Mouse (Mus musculus): Measurements from ENCODE around the gene Izumo1r. TPM values are rescaled to one million over a fixed set of nuclear protein-coding genes. Genes with fewer than 3 reads are reported as not detected.
"Not testable (repeated sequence)": the region's sequence is repeated elsewhere in the genome, so short reads cannot be mapped to it uniquely, and the experiment has no call there.

Gene Izumo1r
- polyA plus RNA-seq, 1 experiment = 70.8 TPM

DNA sequence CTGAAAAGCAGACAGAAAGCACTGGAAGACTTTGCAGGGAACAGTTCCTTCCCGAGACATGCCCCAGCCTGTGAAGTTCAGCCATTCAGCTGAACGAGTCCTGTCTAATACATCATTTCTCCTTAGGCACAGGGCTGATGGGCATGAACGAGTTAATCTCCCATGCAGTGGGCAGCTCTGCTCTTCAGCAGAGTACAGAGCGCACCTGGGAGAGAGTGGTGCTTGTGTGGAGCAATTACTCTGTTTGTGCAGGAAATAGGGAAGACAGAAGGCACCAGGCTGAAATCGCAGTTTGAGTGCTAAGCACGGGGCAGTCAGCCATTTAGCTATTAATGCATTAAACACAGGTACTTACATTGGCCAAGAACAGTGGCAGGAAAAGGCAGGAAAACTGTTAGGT is 15.1 kb downstream of the Izumo1r start:
- Histone ChIP-seq H3K4me3 (ENCODE audit: control insufficient read depth, insufficient read depth, low read length) (no peak overlapping the region), H3K4me1 (replicated peaks; ENCODE audit: control insufficient read depth, insufficient read depth, low read length) (peaks cover 8% of the 10 kb centered on the region; the same call in 1 of the 2 replicates), H3K27ac (ENCODE audit: control insufficient read depth, insufficient read depth, low read length) (no peak overlapping the region), H3K36me3 (ENCODE audit: control insufficient read depth, insufficient read depth, low read length) (no peaks in the 10 kb centered on the region), H3K27me3 (ENCODE audit: control insufficient read depth, insufficient read depth, low read length) (no peaks in the 10 kb centered on the region)
- WGBS = 88% methylated on average over 6 of the region's 6 CpGs
- TF ChIP-seq POLR2A (IDR thresholded peaks at IDR 0.05; ENCODE audit: control insufficient read depth, extremely low read depth, insufficient read depth, low read length, poor library complexity) (no peak), CTCF (IDR thresholded peaks at IDR 0.05; ENCODE audit: borderline replicate concordance, control insufficient read depth, extremely low read depth, insufficient read depth, low read length, poor library complexity) (no peak)
- no peak for DNase-seq

DNA sequence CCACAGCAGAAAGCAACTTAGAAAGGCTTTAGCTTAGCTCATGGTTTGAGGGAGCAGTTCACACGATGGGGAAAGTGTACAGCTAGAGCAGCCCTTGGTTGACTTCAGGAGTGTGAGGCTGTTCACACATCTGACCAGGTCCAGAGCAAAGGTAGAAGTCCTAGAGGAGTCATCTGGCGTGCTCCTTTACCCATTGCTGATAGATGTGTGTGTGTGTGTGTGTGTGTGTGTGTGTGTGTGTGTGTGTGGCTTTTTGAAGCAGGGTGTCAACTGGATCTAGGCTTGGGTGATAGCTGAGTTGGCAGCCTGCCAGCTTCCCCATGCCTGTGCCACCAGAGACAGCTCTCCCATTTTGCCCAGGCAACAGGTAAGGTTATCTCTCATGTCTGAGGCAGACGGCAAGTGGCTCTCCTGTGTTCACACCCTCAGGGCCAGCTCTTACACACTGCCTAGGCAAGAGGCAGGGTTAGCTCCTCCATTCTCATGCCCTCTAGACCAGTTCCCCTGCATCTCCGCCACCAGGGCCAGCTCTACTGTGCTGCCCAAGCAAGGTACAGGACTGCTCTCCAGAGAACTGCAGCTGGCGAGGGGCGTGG is 15.9 kb downstream of the Izumo1r start:
- WGBS = 88% methylated on average over 6 of the region's 6 CpGs

DNA sequence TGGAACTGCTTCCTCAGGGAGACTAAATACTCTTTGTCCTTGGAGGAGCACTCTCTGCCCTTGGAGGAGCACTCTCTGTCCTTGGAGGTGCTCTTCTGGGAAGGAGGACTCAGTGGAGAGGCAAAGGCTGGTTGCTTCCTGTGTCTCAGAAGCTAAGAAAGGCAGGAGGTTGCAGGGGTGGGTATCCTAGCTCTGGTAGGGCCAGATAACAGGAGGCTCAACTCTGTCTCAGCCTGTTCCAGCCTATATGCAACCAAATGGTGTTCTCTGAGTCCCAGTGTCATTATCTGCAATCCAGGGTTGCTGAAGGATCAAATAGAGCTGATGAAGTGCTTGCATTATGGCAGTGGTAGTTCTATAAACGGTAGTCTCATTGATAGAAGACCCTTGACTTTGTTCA is 17.8 kb downstream of the Izumo1r start:
- no peaks in the 10 kb centered on the region for H3K36me3 ChIP-seq (ENCODE audit: control insufficient read depth, insufficient read depth, low read length)
- DNase-seq = no peak
- no peaks in the 10 kb centered on the region for H3K27me3 ChIP-seq (ENCODE audit: control insufficient read depth, insufficient read depth, low read length)
- H3K4me1 ChIP-seq (replicated peaks; ENCODE audit: control insufficient read depth, insufficient read depth, low read length) = peaks cover 6% of the 10 kb centered on the region; the same call in 1 of the 2 replicates
- TF ChIP-seq CTCF (IDR thresholded peaks at IDR 0.05; ENCODE audit: borderline replicate concordance, control insufficient read depth, extremely low read depth, insufficient read depth, low read length, poor library complexity) = no peak
- no peak for TF ChIP-seq POLR2A (IDR thresholded peaks at IDR 0.05; ENCODE audit: control insufficient read depth, extremely low read depth, insufficient read depth, low read length, poor library complexity)
- 83% methylated on average over 1 of the region's 1 CpGs for WGBS
- H3K27ac ChIP-seq (ENCODE audit: control insufficient read depth, insufficient read depth, low read length) = no peak overlapping the region
- no peak overlapping the region for H3K4me3 ChIP-seq (ENCODE audit: control insufficient read depth, insufficient read depth, low read length)

More for the DNA sequence above, 15.9 kb downstream of the Izumo1r start:
- Histone ChIP-seq H3K36me3 (ENCODE audit: control insufficient read depth, insufficient read depth, low read length) (no peaks in the 10 kb centered on the region), H3K4me3 (ENCODE audit: control insufficient read depth, insufficient read depth, low read length) (no peak overlapping the region), H3K27ac (ENCODE audit: control insufficient read depth, insufficient read depth, low read length) (no peak overlapping the region), H3K4me1 (replicated peaks; ENCODE audit: control insufficient read depth, insufficient read depth, low read length) (peaks cover 6% of the 10 kb centered on the region; the same call in 1 of the 2 replicates), H3K27me3 (ENCODE audit: control insufficient read depth, insufficient read depth, low read length) (no peaks in the 10 kb centered on the region)
- TF ChIP-seq CTCF (IDR thresholded peaks at IDR 0.05; ENCODE audit: borderline replicate concordance, control insufficient read depth, extremely low read depth, insufficient read depth, low read length, poor library complexity) (no peak), POLR2A (IDR thresholded peaks at IDR 0.05; ENCODE audit: control insufficient read depth, extremely low read depth, insufficient read depth, low read length, poor library complexity) (no peak)
- no peak for DNase-seq

DNA sequence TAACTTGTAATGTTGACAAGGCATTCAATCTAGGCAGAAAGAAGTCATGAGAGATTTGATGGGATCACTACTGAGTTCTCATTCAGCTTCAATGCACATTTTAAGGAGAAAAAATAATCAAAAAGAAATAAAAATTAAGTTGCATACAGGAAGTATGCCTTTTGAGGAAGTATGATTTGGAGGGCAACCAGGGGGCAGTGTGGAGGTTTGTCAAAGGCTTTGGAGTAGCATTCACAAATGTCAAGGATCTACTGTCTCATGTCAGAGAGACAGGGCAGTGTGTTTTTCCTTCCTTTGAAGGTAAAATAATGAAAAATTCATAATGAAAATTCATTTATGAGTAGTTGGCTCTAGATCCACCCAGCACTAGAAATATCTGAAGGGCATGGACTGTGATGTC is 18.6 kb downstream of the Izumo1r start:
- Histone ChIP-seq H3K27me3 (ENCODE audit: control insufficient read depth, insufficient read depth, low read length) (no peaks in the 10 kb centered on the region), H3K4me3 (ENCODE audit: control insufficient read depth, insufficient read depth, low read length) (no peak overlapping the region), H3K36me3 (ENCODE audit: control insufficient read depth, insufficient read depth, low read length) (no peaks in the 10 kb centered on the region), H3K27ac (ENCODE audit: control insufficient read depth, insufficient read depth, low read length) (no peak overlapping the region), H3K4me1 (replicated peaks; ENCODE audit: control insufficient read depth, insufficient read depth, low read length) (peaks cover 6% of the 10 kb centered on the region; the same call in 1 of the 2 replicates)
- DNase-seq = peak; percentile 60
- TF ChIP-seq POLR2A (IDR thresholded peaks at IDR 0.05; ENCODE audit: control insufficient read depth, extremely low read depth, insufficient read depth, low read length, poor library complexity) (no peak), CTCF (IDR thresholded peaks at IDR 0.05; ENCODE audit: borderline replicate concordance, control insufficient read depth, extremely low read depth, insufficient read depth, low read length, poor library complexity) (no peak)

DNA sequence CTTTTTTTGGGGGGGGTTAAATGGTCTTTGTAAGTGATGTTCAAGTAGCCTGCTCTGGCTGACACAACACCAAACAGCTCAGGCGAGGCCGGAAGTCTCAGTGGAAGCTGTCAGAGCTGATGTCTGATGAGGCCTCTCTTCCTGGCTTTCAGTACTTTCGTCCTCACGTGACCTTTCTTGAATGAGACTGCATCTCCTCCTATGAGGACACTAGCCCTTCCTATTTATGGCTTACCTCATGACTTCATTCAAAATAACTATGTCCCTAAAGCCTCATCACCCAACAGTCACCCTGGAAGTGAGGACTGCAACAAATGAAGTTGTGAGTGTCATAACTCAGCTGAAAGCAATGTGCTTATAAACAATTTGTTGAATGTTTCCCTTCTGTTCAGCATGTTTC is 19.1 kb downstream of the Izumo1r start:
- no peak for DNase-seq
- TF ChIP-seq POLR2A (IDR thresholded peaks at IDR 0.05; ENCODE audit: control insufficient read depth, extremely low read depth, insufficient read depth, low read length, poor library complexity) = no peak
- TF ChIP-seq CTCF (IDR thresholded peaks at IDR 0.05; ENCODE audit: borderline replicate concordance, control insufficient read depth, extremely low read depth, insufficient read depth, low read length, poor library complexity) = no peak
- Histone ChIP-seq H3K27me3 (ENCODE audit: control insufficient read depth, insufficient read depth, low read length) (no peaks in the 10 kb centered on the region), H3K4me3 (ENCODE audit: control insufficient read depth, insufficient read depth, low read length) (no peak overlapping the region), H3K4me1 (replicated peaks; ENCODE audit: control insufficient read depth, insufficient read depth, low read length) (peaks cover 6% of the 10 kb centered on the region; the same call in 1 of the 2 replicates), H3K27ac (ENCODE audit: control insufficient read depth, insufficient read depth, low read length) (no peak overlapping the region), H3K36me3 (ENCODE audit: control insufficient read depth, insufficient read depth, low read length) (no peaks in the 10 kb centered on the region)
- 60% methylated on average over 4 of the region's 4 CpGs for WGBS

DNA sequence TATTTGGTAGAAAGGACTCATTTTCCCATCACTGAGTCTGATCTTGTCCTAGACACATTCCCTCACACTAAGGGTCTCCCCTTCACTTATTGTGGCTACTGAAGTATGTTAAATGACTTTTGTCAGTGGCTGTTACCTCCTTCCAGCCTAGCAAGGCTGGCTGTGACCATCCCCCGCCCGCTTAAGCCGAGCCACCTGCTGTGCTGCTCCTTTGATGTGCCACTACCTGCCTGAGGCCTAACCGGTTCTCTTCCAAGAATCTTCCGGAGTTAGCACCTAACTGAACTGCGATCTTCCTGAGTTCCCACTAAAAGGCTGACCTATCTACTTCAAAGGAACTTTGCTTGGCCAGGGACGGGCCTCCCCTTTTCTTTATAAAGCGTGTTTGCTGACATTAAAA is 27.2 kb downstream of the Izumo1r start:
- H3K4me3 ChIP-seq (ENCODE audit: control insufficient read depth, insufficient read depth, low read length); H3K36me3 ChIP-seq (ENCODE audit: control insufficient read depth, insufficient read depth, low read length); H3K27me3 ChIP-seq (ENCODE audit: control insufficient read depth, insufficient read depth, low read length): not testable (repeated sequence)
- DNase-seq = peak; percentile 24
- 28% methylated on average over 8 of the region's 8 CpGs for WGBS
- Histone ChIP-seq H3K27ac (ENCODE audit: control insufficient read depth, insufficient read depth, low read length) (peak overlapping the region; percentile 22; the same call in 1 of the 2 replicates), H3K4me1 (replicated peaks; ENCODE audit: control insufficient read depth, insufficient read depth, low read length) (peaks cover 13% of the 10 kb centered on the region)

Data from thymus, adult 2 months (tissue).